Mouse (Mus musculus) lung, adult 2 months (tissue): ENCODE measurements around the gene Asb13.

Experiments
- CTCF ChIP-seq: fragments of 200-500 bp; IDR thresholded peaks from 2 replicates; pipeline ENCODE4 v1.5.1; 2011; ENCODE audit warnings: mild to moderate bottlenecking, low read length, control low read depth; ENCODE audit not compliant: insufficient read depth
- POLR2A ChIP-seq: fragments of 200-500 bp; IDR thresholded peaks from 2 replicates; pipeline ENCODE4 v1.6.1; 2011; ENCODE audit warnings: low read depth, mild to moderate bottlenecking, control low read depth, low read length, borderline replicate concordance; ENCODE audit errors: extremely low read depth

- TF ChIP-seq CTCF (no peak), POLR2A (no peak)
Observed at GRCm38 (mm10) chr13:3632551-3632950, 1.3 kb upstream of the Asb13 start.
